Mouse (Mus musculus) kidney, embryonic 16.5 days (tissue): ENCODE results near the gene Nck1. TPM values are rescaled to one million over a fixed set of nuclear protein-coding genes. Genes with fewer than 3 reads are reported as not detected.

ENCODE experiments used
- ATAC-seq: fragments of 200-750 bp; cut with Nextera tagmentation; 2 replicates; pipeline ENCODE4 v1.8.0; 2017; ENCODE audit warnings: moderate TSS enrichment; ENCODE audit not compliant: low FRiP score, low TSS enrichment
- H3K27ac ChIP-seq: fragments of 300-500 bp; sonication (generic); 2 replicates; pipeline ENCODE4 v1.5.1; 2014; ENCODE audit warnings: low read length
- H3K27me3 ChIP-seq: fragments of 300-500 bp; sonication (generic); 2 replicates; pipeline ENCODE4 v1.6.1; 2014; ENCODE audit warnings: low read length, control low read depth, mixed read lengths; ENCODE audit not compliant: insufficient read depth
- H3K36me3 ChIP-seq: fragments of 300-500 bp; sonication (generic); 2 replicates; pipeline ENCODE4 v1.6.1; 2014; ENCODE audit warnings: low read length, control low read depth, mixed read lengths; ENCODE audit not compliant: insufficient read depth
- H3K4me1 ChIP-seq: fragments of 300-500 bp; sonication (generic); 2 replicates; pipeline ENCODE4 v1.6.1; 2014; ENCODE audit warnings: low read length, control low read depth, mixed read lengths; ENCODE audit not compliant: insufficient read depth
- H3K4me2 ChIP-seq: fragments of 300-500 bp; sonication (generic); replicated peaks from 2 replicates; pipeline ENCODE4 v1.6.1; 2014; ENCODE audit warnings: low read depth, low read length
- H3K4me3 ChIP-seq: fragments of 300-500 bp; sonication (generic); 2 replicates; pipeline ENCODE4 v1.5.1; 2014; ENCODE audit warnings: mild to moderate bottlenecking, low read length
- H3K9ac ChIP-seq: fragments of 300-500 bp; sonication (generic); replicated peaks from 2 replicates; pipeline ENCODE4 v1.6.1; 2014; ENCODE audit warnings: low read length
- H3K9me3 ChIP-seq: fragments of 300-500 bp; sonication (generic); 2 replicates; pipeline ENCODE4 v1.6.1; 2016; ENCODE audit warnings: low read length, control low read depth
- whole genome bisulfite sequencing: fragments of 180-500 bp; shearing (Covaris S2); extraction: QIAGEN DNeasy Blood & Tissue Kit; methylation state at CpG from one replicate; pipeline ENCODE4 v1.1.7; 2014; 5-methylcytosine and 5-hydroxymethylcytosine counted together
- polyA plus RNA-seq: library from polyadenylated mRNA; unstranded; fragments of >200 nt; fragmentation: Nextera tagmentation; extraction: Ambion mirVana; gene quantifications from 2 replicates; pipeline ENCODE4 v1.2.1, GENCODE M21; 2015

Nck1 gene
- polyA plus RNA-seq, 1 experiment from 2014 or later: 79.2 TPM

DNA sequence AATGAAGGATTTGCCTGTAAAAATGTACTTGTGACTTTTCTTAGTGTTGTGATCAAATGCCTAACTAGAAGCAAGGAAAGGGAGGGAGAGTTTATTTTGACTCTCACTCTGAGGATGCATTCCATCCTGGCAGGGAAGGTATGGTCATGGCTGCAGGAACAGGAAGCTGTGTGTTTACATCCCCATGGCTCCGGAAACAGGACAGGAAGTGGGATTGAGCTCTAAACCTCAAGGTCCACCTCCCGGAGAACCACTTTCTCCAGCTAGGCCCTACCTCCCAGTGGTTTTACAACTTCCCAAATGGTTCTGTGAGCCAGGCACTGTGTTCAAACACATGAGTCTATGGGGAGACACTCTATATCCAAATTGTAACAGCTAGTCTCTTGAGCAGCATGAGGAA is 82.2 kb downstream of the Nck1 start:
- H3K36me3 ChIP-seq: peaks cover 14% of the 10 kb centered on the region; the same call in 1 of the 2 replicates
- no peak overlapping the region for H3K9ac ChIP-seq
- H3K4me1 ChIP-seq: no peaks in the 10 kb centered on the region
- no peak overlapping the region for H3K27ac ChIP-seq
- H3K9me3 ChIP-seq: no peaks in the 10 kb centered on the region
- ATAC-seq: no peak
- H3K27me3 ChIP-seq: no peaks in the 10 kb centered on the region
- H3K4me2 ChIP-seq: no peak overlapping the region
- 53% methylated on average over 2 of the region's 2 CpGs for WGBS
- H3K4me3 ChIP-seq: no peak overlapping the region

DNA sequence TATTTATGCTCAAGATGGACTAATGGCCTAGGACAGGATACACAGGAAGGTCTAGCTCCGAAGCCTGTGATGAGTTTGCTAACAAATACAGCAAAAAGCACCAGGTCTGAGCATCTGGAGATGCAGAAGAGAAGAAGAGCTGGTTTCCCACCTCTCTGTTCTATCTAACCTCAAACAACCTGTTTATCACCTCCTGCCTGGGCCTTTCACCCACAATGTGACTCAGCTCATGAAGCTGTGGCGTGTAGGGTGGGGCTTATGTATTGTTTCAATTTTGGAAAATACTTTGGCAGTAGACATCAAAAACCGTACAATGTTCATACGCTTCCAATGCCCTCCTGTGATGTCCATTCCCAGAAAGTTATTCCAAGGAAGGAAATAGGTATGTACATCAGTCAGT is 83.8 kb downstream of the Nck1 start:
- Histone ChIP-seq H3K9ac (no peak overlapping the region), H3K9me3 (no peaks in the 10 kb centered on the region), H3K4me2 (no peak overlapping the region), H3K4me3 (no peak overlapping the region), H3K4me1 (no peaks in the 10 kb centered on the region), H3K27ac (no peak overlapping the region), H3K36me3 (peaks cover 17% of the 10 kb centered on the region; the same call in 1 of the 2 replicates), H3K27me3 (no peaks in the 10 kb centered on the region)
- no peak for ATAC-seq
- WGBS: 86% methylated on average over 4 of the region's 4 CpGs

DNA sequence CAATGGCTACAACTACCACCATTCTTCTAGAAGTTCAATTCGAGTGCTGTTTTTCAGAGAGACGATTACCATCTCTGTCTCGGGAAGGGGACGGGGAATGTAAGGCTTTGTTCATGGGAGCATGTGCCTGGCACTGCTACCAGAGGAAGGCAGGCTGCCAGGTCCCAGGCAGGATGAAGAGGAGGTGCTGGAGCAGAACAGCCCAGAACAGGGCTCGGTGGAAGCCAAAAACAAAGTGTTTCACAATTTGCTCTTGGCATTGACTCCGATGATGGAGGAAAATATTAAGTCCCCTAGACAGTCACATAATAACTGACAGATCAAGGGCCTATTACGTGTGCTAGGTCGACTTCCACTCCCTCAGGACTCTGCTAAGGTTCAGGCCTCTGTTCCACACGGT is 84.3 kb downstream of the Nck1 start:
- H3K4me3 ChIP-seq: no peak overlapping the region
- H3K27ac ChIP-seq: no peak overlapping the region
- H3K4me2 ChIP-seq: no peak overlapping the region
- no peak overlapping the region for H3K9ac ChIP-seq
- no peaks in the 10 kb centered on the region for H3K27me3 ChIP-seq
- 87% methylated on average over 9 of the region's 9 CpGs for WGBS
- H3K36me3 ChIP-seq: peaks cover 15% of the 10 kb centered on the region; the same call in 1 of the 2 replicates
- no peaks in the 10 kb centered on the region for H3K9me3 ChIP-seq
- no peak for ATAC-seq
- H3K4me1 ChIP-seq: no peaks in the 10 kb centered on the region

DNA sequence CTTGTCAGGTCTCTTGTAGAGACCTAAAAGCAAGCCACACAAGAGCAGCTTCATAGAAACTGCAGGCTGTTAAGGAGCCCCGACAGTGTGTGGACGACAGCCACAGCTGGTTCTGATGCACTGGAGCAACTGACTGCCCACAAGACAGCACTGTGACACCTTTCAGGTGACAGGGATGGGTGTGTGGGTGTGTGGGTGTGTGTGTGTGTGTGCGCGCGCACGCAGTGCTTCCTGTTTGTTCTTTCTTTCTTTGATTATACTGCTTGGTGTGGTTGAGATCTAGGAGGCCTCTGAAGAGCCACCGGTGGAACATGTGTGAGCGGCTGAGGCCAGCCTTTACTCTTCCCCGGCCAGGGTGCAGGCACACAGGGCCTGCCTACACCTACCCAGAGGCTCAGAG is 85.7 kb downstream of the Nck1 start:
- WGBS: 94% methylated on average over 9 of the region's 9 CpGs
- no peak for ATAC-seq
- Histone ChIP-seq H3K27ac (no peak overlapping the region), H3K4me2 (no peak overlapping the region), H3K36me3 (peaks cover 7% of the 10 kb centered on the region; the same call in 1 of the 2 replicates), H3K9me3 (no peaks in the 10 kb centered on the region), H3K4me1 (no peaks in the 10 kb centered on the region), H3K9ac (no peak overlapping the region), H3K4me3 (no peak overlapping the region), H3K27me3 (no peaks in the 10 kb centered on the region)

DNA sequence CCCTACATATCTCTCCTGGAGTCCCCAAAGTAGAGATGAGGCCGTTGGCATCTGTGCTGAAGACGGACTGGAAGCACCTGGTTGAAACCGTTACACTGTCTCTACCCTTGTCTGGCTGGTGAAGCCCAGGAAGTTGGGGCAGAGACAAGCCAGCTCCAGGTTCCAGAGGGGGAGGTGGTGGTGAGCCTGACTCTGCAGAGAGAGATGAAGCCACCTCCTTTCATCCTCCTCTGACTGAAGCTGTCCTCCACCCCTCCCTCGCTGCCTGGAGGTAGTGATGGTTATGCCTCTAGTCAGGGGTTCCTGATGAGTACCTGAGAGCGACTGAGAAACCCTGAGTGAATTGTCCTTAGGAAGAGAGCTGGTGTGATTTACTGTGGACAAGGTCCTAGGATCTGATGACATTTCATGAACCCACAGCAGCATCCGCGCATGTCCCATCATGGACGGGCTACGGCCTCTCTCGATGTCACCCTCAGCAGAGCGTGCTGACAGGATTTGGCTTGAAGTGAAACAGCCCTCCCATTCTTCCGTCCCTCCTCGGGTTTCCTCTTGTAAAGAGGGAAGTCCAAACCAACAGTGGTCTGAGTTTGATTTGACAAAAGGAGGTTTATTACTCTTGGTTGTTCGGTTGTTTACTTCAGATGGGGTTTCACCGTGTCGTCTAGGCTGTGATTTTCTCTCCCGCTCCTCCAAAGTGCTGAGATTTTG is 87.8 kb downstream of the Nck1 start:
- H3K36me3 ChIP-seq: 0 out of 2 replicates have a peak, but pooled peaks cover 4% of the 10 kb centered on the region
- no peak overlapping the region for H3K4me3 ChIP-seq
- ATAC-seq: no peak
- H3K4me2 ChIP-seq: no peak overlapping the region
- no peaks in the 10 kb centered on the region for H3K4me1 ChIP-seq
- 54% methylated on average over 17 of the region's 17 CpGs for WGBS
- H3K27me3 ChIP-seq: no peaks in the 10 kb centered on the region
- H3K9ac ChIP-seq: no peak overlapping the region
- H3K9me3 ChIP-seq: no peaks in the 10 kb centered on the region
- H3K27ac ChIP-seq: no peak overlapping the region

DNA sequence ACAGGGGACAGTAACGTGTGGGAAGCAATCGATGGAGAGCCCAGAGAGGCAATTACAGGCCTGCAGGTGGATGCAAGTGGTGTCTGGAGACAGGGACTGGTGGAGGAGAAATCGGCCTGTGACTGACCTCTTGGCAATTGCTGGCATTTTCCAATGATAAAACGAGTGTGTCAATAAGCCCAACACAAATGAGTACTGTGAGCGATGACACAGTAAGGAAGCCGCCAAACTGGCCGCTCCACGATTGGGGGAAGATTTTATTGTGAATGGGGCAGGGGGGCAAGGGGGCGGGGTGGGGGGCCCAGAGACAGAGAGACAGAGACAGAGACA is 91.3 kb downstream of the Nck1 start:
- ATAC-seq: peak; percentile 29; the same call in 1 of the 2 replicates

DNA sequence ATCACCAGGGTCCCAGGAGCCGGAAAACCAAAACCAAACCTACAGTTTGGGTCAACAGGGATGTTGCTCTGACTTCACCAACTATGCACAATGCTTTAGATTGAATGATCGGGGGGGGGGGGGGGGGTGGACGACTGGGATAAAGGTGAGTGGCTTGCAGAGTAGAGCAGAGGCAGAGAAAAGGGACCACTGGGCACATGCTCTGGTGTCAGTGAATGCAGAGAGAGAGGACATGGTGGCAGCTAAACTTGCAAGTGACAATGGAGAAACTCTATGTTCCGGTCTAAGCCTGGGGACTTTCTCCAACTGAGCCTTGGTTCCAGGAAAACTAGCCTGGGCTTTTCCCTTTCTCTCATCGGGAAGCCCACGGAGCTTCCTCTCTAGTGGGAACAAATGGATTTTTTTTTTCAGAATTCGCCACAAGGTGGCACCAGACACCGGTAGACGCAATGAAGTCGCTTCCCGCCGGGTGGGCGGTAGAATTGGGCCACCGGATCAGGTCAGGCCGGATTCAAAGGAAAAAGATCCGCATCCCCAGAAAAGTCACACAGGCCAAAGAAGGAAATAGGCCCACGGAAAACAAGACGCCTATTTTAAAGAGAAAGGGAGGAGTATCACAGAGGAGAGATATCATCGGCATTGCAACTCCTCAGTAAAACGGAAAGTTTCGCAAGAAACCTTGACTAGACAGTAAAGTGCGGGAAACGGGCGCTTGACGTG is 91.8 kb downstream of the Nck1 start:
- Histone ChIP-seq H3K9me3 (no peaks in the 10 kb centered on the region), H3K4me3 (peak overlapping the region; percentile 46), H3K4me2 (peak overlapping the region; percentile 72), H3K9ac (peak overlapping the region; percentile 57), H3K27me3 (no peaks in the 10 kb centered on the region), H3K36me3 (0 out of 2 replicates have a peak, but pooled peaks cover 4% of the 10 kb centered on the region), H3K27ac (no peak overlapping the region), H3K4me1 (no peaks in the 10 kb centered on the region; the same call in 1 of the 2 replicates)
- ATAC-seq: peak; percentile 29; the same call in 1 of the 2 replicates
- 6% methylated on average over 24 of the region's 25 CpGs for WGBS

More for the DNA sequence above, 91.3 kb downstream of the Nck1 start:
- Histone ChIP-seq H3K4me2 (peak overlapping the region; percentile 72), H3K4me3 (peak overlapping the region; percentile 46), H3K27ac (no peak overlapping the region), H3K27me3 (no peaks in the 10 kb centered on the region), H3K9me3 (no peaks in the 10 kb centered on the region), H3K9ac (peak overlapping the region; percentile 57), H3K36me3 (0 out of 2 replicates have a peak, but pooled peaks cover 4% of the 10 kb centered on the region), H3K4me1 (no peaks in the 10 kb centered on the region; the same call in 1 of the 2 replicates)
- WGBS: 12% methylated on average over 9 of the region's 9 CpGs

DNA sequence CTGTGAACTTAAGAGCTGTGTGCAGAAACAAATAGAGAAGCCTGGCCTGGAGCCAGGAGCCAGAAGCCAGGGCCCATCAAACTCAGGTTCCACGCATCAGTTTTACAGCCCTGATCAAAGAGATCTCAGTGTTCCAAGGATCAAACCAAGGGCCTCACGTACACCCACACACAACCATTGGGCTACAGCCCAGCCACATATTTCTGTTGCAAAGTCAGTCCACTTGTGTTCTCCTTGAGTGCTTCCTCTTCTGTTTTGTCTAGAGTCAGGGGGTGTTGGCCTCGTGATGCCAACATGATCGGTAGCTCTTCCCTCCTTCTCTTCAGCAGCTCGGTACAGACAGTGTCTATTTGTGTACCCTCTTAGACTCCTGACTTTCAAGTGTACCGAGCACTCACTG is 93.5 kb downstream of the Nck1 start:
- Histone ChIP-seq H3K9ac (no peak overlapping the region), H3K9me3 (no peaks in the 10 kb centered on the region), H3K4me1 (no peaks in the 10 kb centered on the region; the same call in 1 of the 2 replicates), H3K36me3 (no peaks in the 10 kb centered on the region), H3K27me3 (no peaks in the 10 kb centered on the region), H3K4me3 (no peak overlapping the region), H3K27ac (no peak overlapping the region), H3K4me2 (no peak overlapping the region)
- ATAC-seq: peak; percentile 55
- 9% methylated on average over 6 of the region's 6 CpGs for WGBS

DNA sequence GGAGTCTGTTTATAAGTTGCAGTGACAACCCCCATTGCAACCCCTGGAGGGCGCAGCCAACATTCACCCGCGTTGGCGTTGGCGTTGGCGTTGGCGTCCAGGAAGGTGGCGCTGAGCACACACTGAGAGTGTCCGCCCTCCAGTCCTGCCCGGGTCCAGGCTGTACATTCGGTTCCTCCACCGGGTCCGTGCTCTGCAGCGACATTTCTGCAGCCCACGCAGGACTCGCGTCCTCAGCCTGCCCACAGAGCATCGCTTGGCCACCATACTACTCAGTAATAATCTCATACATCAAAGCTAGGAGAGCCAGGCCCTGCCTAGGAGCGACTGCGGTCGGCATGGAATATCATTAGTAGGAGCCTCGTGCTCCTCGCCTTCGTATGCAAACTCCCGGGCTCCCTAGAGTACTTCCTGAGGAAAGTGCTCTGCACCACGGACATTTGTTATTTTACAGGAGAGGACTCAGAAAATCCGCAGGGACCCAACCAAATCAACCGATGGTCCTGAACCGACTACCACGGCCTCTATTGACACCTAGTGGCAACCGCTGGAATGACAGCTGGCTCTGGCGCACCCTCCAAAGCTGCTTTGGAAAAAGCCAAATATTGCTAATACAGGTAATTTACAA is 99.8 kb downstream of the Nck1 start:
- Histone ChIP-seq H3K4me2 (peak overlapping the region; percentile 82), H3K9me3 (no peaks in the 10 kb centered on the region), H3K9ac (peak overlapping the region; percentile 71), H3K27me3 (0 out of 2 replicates have a peak, but pooled peaks cover 4% of the 10 kb centered on the region), H3K36me3 (no peaks in the 10 kb centered on the region), H3K4me1 (no peaks in the 10 kb centered on the region), H3K27ac (peak overlapping the region; percentile 62; the same call in 1 of the 2 replicates), H3K4me3 (peak overlapping the region; percentile 58)
- peak; percentile 88 for ATAC-seq
- under 1% methylated on average over 32 of the region's 32 CpGs for WGBS
